Mouse (Mus musculus) olfactory bulb, adult 2 months (tissue): Measurements from ENCODE around the gene Vsig10l.

ENCODE experiments used
- CTCF ChIP-seq: fragments of 200-500 bp; IDR thresholded peaks from 2 replicates; pipeline ENCODE4 v1.5.1; 2012; ENCODE audit warnings: low read depth, mild to moderate bottlenecking, low read length, moderate library complexity; ENCODE audit not compliant: insufficient read depth
- POLR2A ChIP-seq: fragments of 200-500 bp; IDR thresholded peaks from 2 replicates; pipeline ENCODE4 v1.6.1; 2012; ENCODE audit warnings: mild to moderate bottlenecking, low read depth, low read length, moderate library complexity; ENCODE audit not compliant: insufficient read depth

- TF ChIP-seq CTCF = no peak
- no peak for TF ChIP-seq POLR2A
These were observed 26.7 kb downstream of the Vsig10l start, which contains the start of gene Iglon5 for GRCm38 (mm10) chr7:43489631-43490125.
